Mouse (Mus musculus): Measurements from ENCODE around the gene Thada.

DNA sequence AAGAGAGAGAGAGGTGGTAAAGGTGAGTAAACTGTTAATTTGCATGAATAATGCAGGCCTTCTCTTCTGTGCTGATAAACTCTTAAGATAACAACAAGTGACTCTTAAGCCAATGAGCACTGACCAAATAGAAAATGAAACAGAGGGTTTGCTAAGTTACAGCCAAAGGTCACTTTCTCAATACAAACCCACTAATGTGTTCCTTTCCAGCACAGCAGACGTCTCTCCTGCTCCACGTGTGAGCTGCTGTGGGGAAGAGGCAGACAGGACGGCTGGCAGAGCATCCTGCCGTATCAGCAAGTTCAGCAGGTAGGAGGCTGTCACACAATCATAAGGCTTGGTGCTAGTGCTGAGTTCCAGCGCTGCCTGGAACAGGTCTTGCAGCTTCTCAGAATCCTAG, 34.0 kb downstream of the Thada start:
- no peak for TF ChIP-seq CTCF (IDR thresholded peaks at IDR 0.05; ENCODE audit: low read depth)
- TF ChIP-seq EP300 (optimal IDR thresholded peaks at IDR 0.05) = no peak

All from stomach, postnatal 0 days (tissue).